Mouse (Mus musculus) kidney, adult 2 months (tissue): ENCODE measurements around the gene Mcidas.

Experiments
- CTCF ChIP-seq: fragments of 200-500 bp; conservative IDR thresholded peaks from 2 replicates; pipeline ENCODE4 v1.5.1; 2011; ENCODE audit warnings: low read depth, mild to moderate bottlenecking, control low read depth, low read length, moderate library complexity, mixed read lengths; ENCODE audit not compliant: insufficient read depth, insufficient read length
- POLR2A ChIP-seq: fragments of 200-500 bp; IDR thresholded peaks from one replicate; pipeline ENCODE4 v1.6.1; 2011; ENCODE audit warnings: low read depth, low read length, control low read depth

GRCm38 (mm10) chr13:112987991-112988390 lies 5.7 kb upstream of the Mcidas start:
- no peak for TF ChIP-seq CTCF
- TF ChIP-seq POLR2A = no peak
